Mouse (Mus musculus): ENCODE measurements around the gene Dgat2.

GRCm38 (mm10) chr7:99106714-99107270 lies 75.7 kb downstream of the Dgat2 start:
- TF ChIP-seq POLR2A (IDR thresholded peaks at IDR 0.05; ENCODE audit: borderline replicate concordance, low read depth, low read length) (no peak), CTCF (IDR thresholded peaks at IDR 0.05; ENCODE audit: low read depth, low read length) (no peak)

All from bone marrow macrophage, adult 2 months (primary cell).